Mouse (Mus musculus) CD8-positive naive resting alpha-beta T cell, adult 57 days (primary cell): ENCODE results near the gene Fosl2. TPM values are rescaled to one million over a fixed set of nuclear protein-coding genes. Genes with fewer than 3 reads are reported as not detected.

Source experiments
- total RNA-seq: library from RNA; stranded (reverse); gene quantifications from one replicate; pipeline ENCODE4 v1.2.4, GENCODE M21; 2023

The Fosl2 gene
- 161 TPM for total RNA-seq

DNA sequence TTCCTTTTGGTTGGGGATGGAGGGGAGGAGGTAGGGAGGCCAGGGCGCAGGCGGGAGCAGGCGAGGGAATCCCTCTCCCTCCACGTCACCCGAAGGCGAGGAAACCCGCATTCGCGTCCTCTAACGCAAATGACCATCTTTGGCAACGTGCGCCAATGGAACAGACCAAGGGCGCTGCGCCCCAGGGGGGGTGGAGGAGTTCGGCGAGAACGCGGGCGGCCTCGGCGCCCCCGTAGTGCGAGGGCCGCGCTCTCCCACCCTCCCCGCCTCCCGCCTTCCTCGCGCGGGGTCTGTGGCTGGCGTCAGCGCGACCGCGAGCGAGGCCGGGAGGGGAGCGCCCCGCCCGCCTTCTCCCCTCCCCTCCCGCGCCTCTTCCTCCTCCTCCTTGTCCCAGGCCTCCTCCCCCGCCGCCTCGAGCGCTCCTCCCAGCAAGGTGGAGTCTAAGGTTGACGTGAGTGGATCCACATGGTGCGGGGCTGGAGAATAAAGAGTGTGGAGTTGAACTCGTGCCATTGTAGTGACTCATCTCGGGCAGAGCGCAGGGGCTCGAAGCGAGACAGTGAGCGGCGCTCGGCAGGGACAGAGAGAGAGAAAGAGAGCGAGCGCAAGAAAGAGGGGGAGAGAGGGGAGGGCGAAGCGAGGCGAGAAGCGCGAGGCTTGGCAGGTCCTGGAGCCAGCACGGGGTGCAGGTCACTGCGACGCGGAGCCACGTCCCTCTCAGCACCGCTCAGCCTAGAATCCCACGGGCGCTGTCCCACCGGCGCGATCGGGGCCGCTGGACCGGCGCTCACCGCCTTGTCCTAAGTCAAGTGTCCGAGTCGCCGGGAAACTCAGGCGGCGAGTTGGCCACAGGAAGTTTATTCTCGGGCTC, at the start of gene Fosl2:
Fosl2 (plus strand) TSS at position 466 of the 871 bp plus-strand sequence.

Other genes starting within 250 kb of the Fosl2 start
- not detected for gene Plb1, start 96.9 kb downstream of the Fosl2 start, total RNA-seq